Mouse (Mus musculus) lung, postnatal 25 days (tissue): ENCODE measurements at regions not wholly inside any gene's neighbourhood (a gene's known extent, or its start where the extent isn't known, plus 50 kb on each side); places are given as distances from the start of the nearest gene placed in this dataset.
"Not testable (repeated sequence)": the region's sequence is repeated elsewhere in the genome, so short reads cannot be mapped to it uniquely, and the experiment has no call there.

ENCODE experiments used
- DNase-seq: peaks from one replicate; pipeline ENCODE4 v3.0.0; 2022; ENCODE audit warnings: low spot score

GRCm38 (mm10) chr11:114483823-114484667, 184.3 kb upstream of the Rpl38 start:
- no peak for DNase-seq

DNA sequence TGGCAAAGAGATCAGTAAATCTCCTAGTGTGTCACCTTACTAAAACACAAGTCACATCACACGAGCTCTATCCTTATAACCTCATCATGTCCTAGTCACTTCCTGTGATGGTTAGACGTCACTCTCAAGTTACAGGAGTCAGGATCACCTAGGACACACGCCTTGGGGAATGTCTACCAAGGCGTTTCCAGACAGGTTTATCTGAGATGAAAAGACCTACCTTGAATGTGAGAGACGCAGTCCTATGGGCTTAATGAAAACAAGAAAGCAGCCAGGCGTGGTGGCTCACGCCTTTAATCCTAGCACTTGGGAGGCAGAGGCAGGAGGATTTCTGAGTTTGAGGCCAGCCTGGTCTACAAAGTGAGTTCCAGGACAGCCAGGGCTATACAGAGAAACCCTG, 185.0 kb upstream of the Rpl38 start:
- not testable (repeated sequence) for DNase-seq

- no peak for DNase-seq
These were observed 186.3 kb upstream of the Rpl38 start for GRCm38 (mm10) chr11:114482070-114482469.

DNA sequence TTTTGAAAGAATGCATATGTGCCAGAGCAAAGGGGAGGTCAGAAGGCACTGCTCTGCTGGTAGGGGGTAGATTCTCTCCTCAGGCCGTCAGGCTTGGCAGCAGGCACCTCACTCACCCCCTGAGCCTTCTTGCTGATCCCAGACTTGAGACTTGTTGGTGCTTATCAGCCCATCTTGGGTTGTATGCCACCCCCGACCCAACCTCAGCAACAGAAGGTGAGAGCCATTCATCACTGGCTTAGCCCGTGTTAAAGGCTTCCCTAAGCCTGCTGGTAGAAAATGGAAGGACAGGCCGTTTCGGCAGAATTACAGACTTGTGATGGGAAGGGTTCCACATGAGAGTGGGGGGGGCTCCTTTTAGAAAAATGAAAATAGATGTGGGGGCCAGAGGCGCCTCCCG, 187.3 kb upstream of the Rpl38 start:
- DNase-seq: no peak

DNA sequence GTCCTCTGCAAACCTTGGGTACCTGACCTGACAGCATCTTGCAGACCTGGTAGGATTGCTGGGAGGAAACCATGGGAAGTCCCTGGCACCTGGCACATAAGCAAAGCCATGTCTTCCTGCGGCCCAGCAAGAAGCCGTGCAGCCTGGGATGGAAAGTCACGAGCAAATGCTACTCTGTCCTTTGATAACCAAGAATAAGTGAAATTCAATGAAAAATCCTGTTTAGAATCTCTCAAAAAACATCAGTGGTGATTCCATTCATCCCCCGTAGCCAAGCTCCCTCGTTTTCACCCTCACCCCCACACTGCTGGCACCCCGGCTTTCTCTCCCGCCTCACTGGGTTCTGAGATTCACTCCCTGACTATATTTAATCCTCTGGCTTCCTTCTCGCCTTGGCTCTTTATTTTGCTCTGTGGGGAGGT, 188.2 kb upstream of the Rpl38 start:
- DNase-seq: no peak

- DNase-seq: no peak
These were observed 189.6 kb upstream of the Rpl38 start for GRCm38 (mm10) chr11:114478736-114479135.

- DNase-seq: no peak
These were observed 191.0 kb upstream of the Rpl38 start for GRCm38 (mm10) chr11:114477365-114477764.

- DNase-seq: no peak
These were observed 195.6 kb upstream of the Rpl38 start for GRCm38 (mm10) chr11:114472501-114473260.

GRCm38 (mm10) chr11:114468394-114468793, 199.9 kb upstream of the Rpl38 start:
- peak; percentile 88 for DNase-seq

DNA sequence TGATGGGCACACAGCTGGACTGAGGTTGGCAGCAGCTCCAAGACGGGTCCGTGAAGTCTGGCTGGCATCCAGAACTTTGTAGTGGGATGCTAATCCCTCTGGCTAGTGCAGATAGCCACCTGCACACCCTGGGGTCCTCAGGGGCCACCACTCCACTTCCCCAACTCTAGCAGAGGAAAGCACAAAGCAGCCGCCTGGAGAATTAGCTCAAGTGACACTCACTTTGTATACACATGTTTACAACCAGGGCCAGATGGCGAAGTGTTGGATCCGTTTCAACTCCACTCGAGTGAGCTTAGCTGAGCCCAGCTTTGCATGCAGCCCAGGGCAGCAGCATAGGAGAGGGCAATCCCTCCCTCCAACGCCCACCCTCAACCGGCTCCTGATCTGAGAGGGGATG, 200.5 kb upstream of the Rpl38 start:
- peak; percentile 65 for DNase-seq

DNA sequence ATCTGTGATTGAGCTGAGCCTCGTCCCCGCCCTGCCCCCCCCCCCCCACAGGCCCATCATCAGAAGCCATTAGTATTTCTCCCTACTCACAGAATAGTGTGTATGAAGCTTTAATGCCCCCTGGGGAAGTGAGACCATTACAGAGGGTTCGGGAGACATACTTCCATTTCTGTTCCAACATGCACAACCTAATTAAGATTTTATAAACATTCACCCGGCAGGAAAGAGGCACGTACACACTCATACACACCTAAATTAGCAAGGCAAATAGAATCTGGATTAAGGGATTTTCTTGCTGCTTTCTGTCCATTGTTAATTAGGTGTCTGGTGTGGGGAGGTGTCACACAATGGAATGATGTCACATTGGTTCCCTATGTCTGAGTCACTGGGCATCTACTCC, 202.8 kb upstream of the Rpl38 start:
- DNase-seq: no peak

- peak; percentile 61 for DNase-seq
These were observed 205.5 kb upstream of the Rpl38 start for GRCm38 (mm10) chr11:114462755-114463374.

DNA sequence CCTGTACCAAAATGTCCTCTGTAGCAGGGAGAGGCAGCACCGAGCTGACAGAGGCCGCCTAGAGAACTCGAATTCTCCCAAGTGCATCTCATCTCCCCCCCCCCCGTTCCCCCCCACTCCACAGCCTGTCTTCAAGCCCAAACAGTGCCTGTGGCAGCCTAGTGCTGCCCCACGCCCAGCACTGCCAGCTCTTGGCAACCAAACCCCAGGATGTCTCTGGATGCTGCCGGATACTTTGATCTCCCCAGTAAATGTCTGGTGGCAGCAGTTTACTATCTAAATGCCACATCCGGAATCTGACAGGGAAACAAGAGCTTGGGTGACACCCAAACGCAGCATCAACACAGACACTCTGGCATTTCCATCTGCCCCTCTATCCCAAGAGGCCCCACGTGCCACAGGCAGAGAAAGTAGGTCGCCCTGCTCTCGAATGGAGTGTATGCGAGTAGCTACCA, 213.4 kb upstream of the Rpl38 start:
- DNase-seq: no peak

DNA sequence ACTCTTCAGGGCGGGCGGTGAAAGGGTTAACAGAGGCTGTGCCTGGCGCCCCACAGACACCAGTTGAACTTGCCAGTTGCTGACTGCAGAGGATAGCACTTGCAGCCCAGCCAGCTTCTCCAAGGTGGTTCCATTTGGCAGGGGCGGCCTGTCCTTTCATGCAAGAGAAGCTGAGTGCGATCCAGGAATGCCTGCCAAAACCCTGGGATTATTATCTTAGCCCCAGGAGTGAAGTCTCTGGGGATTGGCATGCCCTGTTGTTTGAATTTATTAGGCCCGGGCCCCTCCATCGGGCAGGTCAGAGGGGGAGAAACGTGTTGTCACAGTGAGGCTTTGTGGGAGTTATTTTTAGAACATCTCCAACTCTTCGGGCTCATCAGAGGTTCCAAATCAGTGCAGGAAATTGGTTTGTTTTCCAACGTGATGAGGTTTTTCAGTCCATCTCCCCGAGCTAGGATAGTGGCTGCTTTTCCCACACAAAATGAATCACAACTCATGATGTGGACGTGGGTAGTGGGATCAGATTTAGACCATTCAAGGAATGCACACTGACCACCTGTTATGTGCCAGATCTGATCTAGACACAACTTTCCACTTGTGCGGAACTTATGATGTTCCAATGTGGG, 219.4 kb upstream of the Rpl38 start:
- DNase-seq: no peak

DNA sequence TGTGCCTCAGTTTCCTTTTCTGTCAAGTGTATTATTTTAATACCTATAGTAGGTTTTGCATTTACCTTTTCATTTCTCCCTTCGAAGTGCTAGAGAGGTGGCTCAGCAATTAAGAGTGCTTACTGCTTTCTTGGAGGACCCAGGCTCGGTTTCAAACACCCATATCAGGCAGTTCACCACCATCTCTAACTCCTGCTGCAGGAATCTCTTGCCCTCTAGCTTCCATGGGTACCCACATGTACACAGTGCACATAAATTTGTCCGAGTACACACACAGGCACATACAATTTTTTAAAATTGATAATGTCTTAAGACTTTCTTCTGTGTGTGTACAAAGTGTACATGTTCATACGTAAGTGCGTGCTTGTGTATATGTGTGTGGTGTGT, 220.9 kb upstream of the Rpl38 start:
- DNase-seq: no peak

DNA sequence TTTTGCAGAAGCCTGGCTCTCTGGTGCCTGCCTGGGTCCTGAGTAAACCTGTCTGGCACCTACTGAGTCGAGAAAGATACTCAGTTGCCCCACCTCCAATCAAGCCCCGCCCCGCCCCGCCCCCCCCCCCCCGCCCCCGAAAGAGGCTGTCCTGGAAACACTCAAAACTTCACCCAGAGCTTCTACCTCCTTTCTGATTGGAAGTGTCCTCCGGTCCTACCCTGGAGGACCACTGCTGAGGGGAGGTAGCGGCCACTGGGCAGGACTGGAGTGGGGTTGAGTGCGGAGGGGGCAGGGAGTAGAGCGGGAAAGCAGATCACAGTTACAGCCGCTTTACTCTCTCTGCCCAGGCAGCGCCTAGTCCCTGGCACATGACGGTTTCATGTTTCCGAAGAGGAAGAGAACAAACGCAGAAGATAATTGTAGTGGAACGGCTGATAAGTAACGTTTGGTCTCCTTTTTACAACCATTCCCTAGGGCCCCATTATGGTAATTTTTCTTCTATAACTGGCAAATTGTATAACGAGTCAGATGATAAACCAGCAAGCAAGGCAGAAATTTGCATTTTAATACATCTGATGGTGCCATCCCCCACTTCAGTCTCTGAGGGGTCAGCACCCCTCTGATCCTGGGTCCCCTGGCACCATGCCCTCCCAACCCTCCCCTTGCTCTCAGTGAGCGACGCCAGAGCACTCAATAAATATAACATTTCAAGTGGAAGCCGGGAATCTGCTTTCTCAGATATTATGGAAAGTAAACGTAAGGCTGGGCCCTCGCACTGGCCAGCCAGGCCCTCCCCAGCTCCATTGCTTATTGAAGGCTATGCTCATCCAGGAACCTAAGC, 221.5 kb upstream of the Rpl38 start:
- peak; percentile 67 for DNase-seq

DNA sequence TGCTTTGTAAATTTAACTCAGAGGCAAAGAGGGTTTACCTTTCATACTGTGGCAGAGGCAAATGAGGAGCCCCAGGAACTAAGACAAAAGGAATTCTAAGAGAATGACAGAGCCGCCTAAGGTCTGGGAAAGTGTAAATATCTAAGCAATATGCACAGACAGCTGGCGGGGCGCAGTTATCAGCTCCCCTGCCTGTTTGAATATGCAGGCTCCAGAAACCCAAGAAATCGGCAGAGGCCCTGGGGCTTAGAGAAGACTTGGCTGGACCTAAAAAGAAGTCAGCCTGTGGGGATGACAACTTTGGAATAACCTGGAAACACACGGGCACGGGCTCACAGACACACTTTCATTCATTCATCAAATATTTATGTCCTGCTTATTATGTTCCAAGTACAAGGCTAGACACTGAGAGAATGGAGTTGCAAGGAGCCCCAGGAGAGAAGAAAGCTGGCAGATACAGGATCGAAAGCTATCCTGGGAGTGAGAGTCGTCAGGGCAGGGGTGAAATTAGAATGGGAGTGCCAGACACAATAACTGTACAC, 222.2 kb upstream of the Rpl38 start:
- DNase-seq: no peak

GRCm38 (mm10) chr11:114444211-114444610, 224.1 kb upstream of the Rpl38 start:
- DNase-seq: no peak

DNA sequence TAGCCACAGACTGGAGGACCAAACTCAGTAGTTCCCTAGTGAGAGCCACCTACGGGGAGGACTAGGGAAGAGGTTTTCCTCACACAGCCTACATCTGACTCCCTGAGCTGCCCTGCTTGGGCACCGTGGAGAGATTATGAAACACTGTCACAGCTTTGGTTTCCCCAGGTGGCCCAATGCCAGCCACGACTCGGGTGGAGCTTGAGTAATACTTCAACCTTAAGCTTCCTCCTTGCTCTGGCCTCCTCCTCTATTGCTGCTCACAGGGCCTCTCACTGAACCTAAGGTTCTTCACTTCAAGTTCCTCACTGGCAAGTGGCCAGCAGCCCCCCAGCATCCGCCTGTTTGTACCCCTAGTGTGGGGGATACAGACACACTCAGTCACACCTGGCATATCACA, 224.9 kb upstream of the Rpl38 start:
- DNase-seq: peak; percentile 61

GRCm38 (mm10) chr11:114439314-114439713, 229.0 kb upstream of the Rpl38 start:
- DNase-seq: no peak

GRCm38 (mm10) chr11:114435788-114436187, 232.5 kb upstream of the Rpl38 start:
- DNase-seq: no peak
